ENCODE assay signal across 8 mouse cellular contexts in genomic region chr8:70653226-70653625, GRCm38 (mm10). TPM values are rescaled to one million over a fixed set of nuclear protein-coding genes. Genes with fewer than 3 reads are reported as not detected.
A peak's percentile ranks its signal among the peaks of the same experiment; 100 is the strongest.
DNase-seq lines count a peak whose midpoint lies in the region; ATAC-seq and TF ChIP-seq lines count a peak whose summit lies in the region.

No protein-coding gene starts in this region.

- ATAC-seq in forebrain, embryonic 16.5 days = no peak

- peak overlapping the region; percentile 10; the same call in 1 of the 2 replicates for H3K27ac ChIP-seq in forebrain, embryonic 16.5 days (ENCODE audit: low read length)
- H3K27ac ChIP-seq in spleen, adult 2 months (ENCODE audit: insufficient read depth, low read length) = no peak overlapping the region

- no peak overlapping the region for H3K9ac ChIP-seq in forebrain, embryonic 16.5 days (replicated peaks; ENCODE audit: low read depth, low read length)

- peak; percentile 77; the same call in 1 of the 2 replicates for TF ChIP-seq CTCF in spleen, adult 2 months (IDR thresholded peaks at IDR 0.05; ENCODE audit: extremely low read depth, insufficient read depth, insufficient read length, insufficient replicate concordance)

- DNase-seq in gastrocnemius, postnatal 10 days = peak; percentile 54
- no peak for DNase-seq in gastrocnemius, adult 8-10 months (ENCODE audit: low spot score in 2 of 2)
- DNase-seq in 3T3-L1 (ENCODE audit: low read depth, low spot score) = peak; percentile 85
- DNase-seq in T-cell, adult 2 months (ENCODE audit: low spot score) = peak; percentile 73
- DNase-seq in kidney, postnatal 4 days = peak; percentile 78 to 83
- peak; percentile 59 to 63 for DNase-seq in spleen, adult 2 months (ENCODE audit: low read depth in 1 of 2, low spot score in 2 of 2)
- no peak for DNase-seq in frontal cortex, postnatal 14 days (ENCODE audit: low spot score in 2 of 2)

- H3K36me3 ChIP-seq in forebrain, embryonic 16.5 days (ENCODE audit: control insufficient read depth, insufficient read depth) = 0 out of 2 replicates have a peak, but pooled peaks cover 2% of the 10 kb centered on the region
- H3K36me3 ChIP-seq in spleen, adult 2 months (ENCODE audit: control insufficient read depth, insufficient read depth, low read length) = peaks cover 7% of the 10 kb centered on the region

- TF ChIP-seq POLR2A in spleen, adult 2 months (IDR thresholded peaks at IDR 0.05; ENCODE audit: low read depth, low read length) = no peak

- no peaks in the 10 kb centered on the region for H3K27me3 ChIP-seq in forebrain, embryonic 16.5 days (replicated peaks; ENCODE audit: control insufficient read depth, insufficient read depth, low read length)
- H3K27me3 ChIP-seq in spleen, adult 2 months (ENCODE audit: control insufficient read depth, insufficient read depth, low read length) = no peaks in the 10 kb centered on the region

- no peak overlapping the region for H3K4me2 ChIP-seq in forebrain, embryonic 16.5 days (ENCODE audit: low read length)

- peaks cover 24% of the 10 kb centered on the region for H3K4me1 ChIP-seq in forebrain, embryonic 16.5 days (replicated peaks; ENCODE audit: control insufficient read depth, insufficient read depth, low read length)
- peaks cover 8% of the 10 kb centered on the region for H3K4me1 ChIP-seq in spleen, adult 2 months (ENCODE audit: control insufficient read depth, insufficient read depth, insufficient read length)

- no peak overlapping the region for H3K4me3 ChIP-seq in forebrain, embryonic 16.5 days (replicated peaks; ENCODE audit: low read length)
- no peak overlapping the region for H3K4me3 ChIP-seq in spleen, adult 2 months (ENCODE audit: extremely low read depth, insufficient read depth, insufficient read length)

- H3K9me3 ChIP-seq in forebrain, embryonic 16.5 days (ENCODE audit: control insufficient read depth, low read length) = no peaks in the 10 kb centered on the region

- 51% methylated on average over 2 of the region's 2 CpGs for WGBS in forebrain, embryonic 16.5 days
- 53% methylated on average over 2 of the region's 2 CpGs for WGBS in spleen, adult 2 months

RNA-seq across cellular contexts. Expression of gene Pgpep1, which starts 7.0 kb away (rescaled TPM):
- total RNA-seq in gastrocnemius, postnatal 10 days (2021) = 10 to 100 TPM; 22.5 to 23.4 TPM
- total RNA-seq in gastrocnemius, adult 8-10 months (2022) = 10 to 100 TPM; 13.6 to 19.0 (median 15.7) TPM
- polyA plus RNA-seq in forebrain, embryonic 16.5 days (2015; fragmentation: Nextera tagmentation; extraction: Ambion mirVana) = 60.3 and 65.7 TPM in 2 replicates
- 18.2 and 22.2 TPM in 2 replicates for polyA plus RNA-seq in spleen, adult 2 months (2012; rRNA removed)

RNA-seq across cellular contexts. Expression of gene Lsm4, which starts 19.8 kb away (rescaled TPM):
- 10 to 100 TPM; 82.3 to 83.0 TPM for total RNA-seq in gastrocnemius, postnatal 10 days (2021)
- total RNA-seq in gastrocnemius, adult 8-10 months (2022) = 10 to 100 TPM; 64.4 to 75.4 (median 70.3) TPM
- polyA plus RNA-seq in forebrain, embryonic 16.5 days (2015; fragmentation: Nextera tagmentation; extraction: Ambion mirVana) = 166 and 168 TPM in 2 replicates
- 109 and 137 TPM in 2 replicates for polyA plus RNA-seq in spleen, adult 2 months (2012; rRNA removed)

RNA-seq across cellular contexts. Expression of gene Gdf15, which starts 21.0 kb away (rescaled TPM):
- not detected for total RNA-seq in gastrocnemius, postnatal 10 days (2021)
- under 1 TPM in 1 of 4 experiments, not detected in 3; 0.24 TPM for total RNA-seq in gastrocnemius, adult 8-10 months (2022)
- 0.20 TPM in 1 of 2 replicates, not detected in the other for polyA plus RNA-seq in forebrain, embryonic 16.5 days (2015; fragmentation: Nextera tagmentation; extraction: Ambion mirVana)
- 5.2 and 6.0 TPM in 2 replicates for polyA plus RNA-seq in spleen, adult 2 months (2012; rRNA removed)

RNA-seq across cellular contexts. Expression of gene Lrrc25, which starts 37.3 kb away (rescaled TPM):
- total RNA-seq in gastrocnemius, postnatal 10 days (2021) = 1 to 10 TPM; 1.2 to 3.0 TPM
- total RNA-seq in gastrocnemius, adult 8-10 months (2022) = under 1 TPM in 3 of 4 experiments, not detected in 1; 0.17 to 0.49 (median 0.22) TPM
- 0.61 and 1.1 TPM in 2 replicates for polyA plus RNA-seq in forebrain, embryonic 16.5 days (2015; fragmentation: Nextera tagmentation; extraction: Ambion mirVana)
- 41.6 and 53.1 TPM in 2 replicates for polyA plus RNA-seq in spleen, adult 2 months (2012; rRNA removed)

RNA-seq across cellular contexts. Expression of gene Ssbp4, which starts 44.6 kb away (rescaled TPM):
- total RNA-seq in gastrocnemius, postnatal 10 days (2021) = 10 to 100 TPM; 31.1 to 40.1 TPM
- total RNA-seq in gastrocnemius, adult 8-10 months (2022) = 10 to 100 TPM in 3 of 4 experiments, 1 to 10 TPM in 1; 8.5 to 19.2 (median 10.4) TPM
- 100 and 121 TPM in 2 replicates for polyA plus RNA-seq in forebrain, embryonic 16.5 days (2015; fragmentation: Nextera tagmentation; extraction: Ambion mirVana)
- 168 and 256 TPM in 2 replicates for polyA plus RNA-seq in spleen, adult 2 months (2012; rRNA removed)

Comparison
In these comparisons a context has a peak if more than half of its experiments do, and no peak if none do; other contexts are left out.
1. DNase-seq: peak in gastrocnemius, postnatal 10 days (single experiment), 3T3-L1 (single experiment), T-cell, adult 2 months (single experiment), kidney, postnatal 4 days (2 of 2) and spleen, adult 2 months (2 of 2); none in gastrocnemius, adult 8-10 months (0 of 2) and frontal cortex, postnatal 14 days (0 of 2).